Mouse (Mus musculus) ES-E14 (cell line): ENCODE measurements around the gene Tmed9.

ENCODE experiments used
- CHD2 ChIP-seq: IDR thresholded peaks from 2 replicates; pipeline ENCODE4 v1.6.1; 2014; ENCODE audit warnings: mild to moderate bottlenecking, low read depth, low read length, inconsistent platforms
- MAFK ChIP-seq: IDR thresholded peaks from 2 replicates; pipeline ENCODE4 v1.6.1; 2014; ENCODE audit warnings: mild to moderate bottlenecking, low read depth, low read length, inconsistent platforms; ENCODE audit not compliant: insufficient read depth
- ZC3H11A ChIP-seq: IDR thresholded peaks from 2 replicates; pipeline ENCODE4 v1.6.1; 2012; ENCODE audit warnings: low read depth, mild to moderate bottlenecking, inconsistent platforms, low read length, borderline replicate concordance
- ZNF384 ChIP-seq: IDR thresholded peaks from 2 replicates; pipeline ENCODE4 v1.6.1; 2012; ENCODE audit warnings: low read depth, low read length, inconsistent platforms

DNA sequence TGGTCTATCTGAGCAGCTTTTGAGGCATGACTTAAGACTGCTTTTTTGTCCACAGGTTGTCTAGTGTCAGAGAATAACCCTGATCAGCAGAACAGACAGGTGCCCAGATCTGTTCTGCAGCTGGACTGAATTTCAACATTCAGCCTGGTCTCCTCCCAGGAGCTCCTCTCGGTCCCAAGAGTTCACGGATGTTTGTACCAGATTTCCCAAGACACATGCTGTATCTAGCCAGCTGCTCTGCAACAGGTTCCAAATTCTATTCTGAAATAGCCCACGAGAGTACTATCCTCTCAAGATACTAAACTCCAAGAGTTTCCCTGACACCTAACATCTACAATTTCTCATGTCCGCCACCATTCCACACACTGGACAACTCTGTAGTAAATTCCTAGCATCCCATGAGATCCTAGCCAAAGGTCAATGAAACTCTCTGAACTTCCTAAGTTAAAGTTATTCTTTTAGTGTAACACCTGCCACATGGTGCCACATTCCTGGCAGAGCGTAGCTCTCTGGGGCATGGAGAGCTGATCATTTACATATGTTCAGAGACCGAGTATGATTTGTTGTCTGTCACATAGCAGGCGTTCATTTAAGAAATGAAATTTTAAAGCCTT is 10.2 kb upstream of the Tmed9 start:
- TF ChIP-seq CHD2 (no peak), MAFK (no peak), ZC3H11A (no peak), ZNF384 (no peak)
